Mouse (Mus musculus) layer of hippocampus, adult 9-10 months (tissue): ENCODE measurements around the gene Gabarapl1.
A peak's percentile ranks its signal among the peaks of the same experiment; 100 is the strongest.

Source experiments
- DNase-seq: peaks from one replicate; pipeline ENCODE4 v3.0.0; 2022; ENCODE audit warnings: low spot score

The Gabarapl1 gene

GRCm38 (mm10) chr6:129535723-129536122 is 2.8 kb downstream of the Gabarapl1 start:
- DNase-seq: no peak

- no peak for DNase-seq
Measured at GRCm38 (mm10) chr6:129538555-129538954, 5.6 kb downstream of the Gabarapl1 start.

GRCm38 (mm10) chr6:129541931-129542330 is 9.0 kb downstream of the Gabarapl1 start:
- DNase-seq: no peak

GRCm38 (mm10) chr6:129542540-129542939 is 9.6 kb downstream of the Gabarapl1 start:
- DNase-seq: no peak

GRCm38 (mm10) chr6:129543709-129544606 is 11.0 kb downstream of the Gabarapl1 start:
- DNase-seq: peak; percentile 72

- DNase-seq: no peak
Measured at GRCm38 (mm10) chr6:129547277-129547676, 14.3 kb downstream of the Gabarapl1 start.

GRCm38 (mm10) chr6:129548009-129548408 is 15.0 kb downstream of the Gabarapl1 start:
- DNase-seq: no peak

- no peak for DNase-seq
Measured at GRCm38 (mm10) chr6:129557298-129558023, 24.5 kb downstream of the Gabarapl1 start.

- DNase-seq: no peak
Measured at GRCm38 (mm10) chr6:129558946-129559640, 26.1 kb downstream of the Gabarapl1 start.

GRCm38 (mm10) chr6:129559641-129560027 is 26.7 kb downstream of the Gabarapl1 start:
- no peak for DNase-seq

GRCm38 (mm10) chr6:129565257-129565656 is 32.3 kb downstream of the Gabarapl1 start:
- DNase-seq: no peak

GRCm38 (mm10) chr6:129575315-129575714 is 42.4 kb downstream of the Gabarapl1 start:
- no peak for DNase-seq

GRCm38 (mm10) chr6:129577605-129578004 is 44.6 kb downstream of the Gabarapl1 start, which contains the start of gene Klre1:
Gene Klre1 (plus strand): TSS chr6:129577905.
- DNase-seq: no peak

- DNase-seq: no peak
Measured at GRCm38 (mm10) chr6:129581274-129581673, 48.3 kb downstream of the Gabarapl1 start.

GRCm38 (mm10) chr6:129581896-129582295 is 48.9 kb downstream of the Gabarapl1 start:
- DNase-seq: no peak

- no peak for DNase-seq
Measured at GRCm38 (mm10) chr6:129583014-129583413, 50.1 kb downstream of the Gabarapl1 start.

- no peak for DNase-seq
Measured at GRCm38 (mm10) chr6:129591508-129591907, 58.5 kb downstream of the Gabarapl1 start, which contains the start of gene Klrd1. Gene Klrd1 (plus strand): TSS chr6:129591782.
